Mouse (Mus musculus) heart, adult 2 months (tissue): Measurements from ENCODE around the gene 9230112D13Rik.

Source experiments
- CTCF ChIP-seq: fragments of 200-600 bp; IDR thresholded peaks from 2 replicates; pipeline ENCODE4 v1.8.1; 2022; ENCODE audit warnings: antibody characterized with exemption, mild to moderate bottlenecking, moderate library complexity
- EP300 ChIP-seq: fragments of 200-500 bp; IDR thresholded peaks from 2 replicates; pipeline ENCODE4 v1.6.1; 2011; ENCODE audit warnings: low read depth, low read length, control low read depth; ENCODE audit not compliant: insufficient read depth
- POLR2A ChIP-seq: fragments of 200-500 bp; IDR thresholded peaks from 2 replicates; pipeline ENCODE4 v1.6.1; 2011; ENCODE audit warnings: mild to moderate bottlenecking, low read depth, low read length, control low read depth; ENCODE audit not compliant: insufficient read depth

DNA sequence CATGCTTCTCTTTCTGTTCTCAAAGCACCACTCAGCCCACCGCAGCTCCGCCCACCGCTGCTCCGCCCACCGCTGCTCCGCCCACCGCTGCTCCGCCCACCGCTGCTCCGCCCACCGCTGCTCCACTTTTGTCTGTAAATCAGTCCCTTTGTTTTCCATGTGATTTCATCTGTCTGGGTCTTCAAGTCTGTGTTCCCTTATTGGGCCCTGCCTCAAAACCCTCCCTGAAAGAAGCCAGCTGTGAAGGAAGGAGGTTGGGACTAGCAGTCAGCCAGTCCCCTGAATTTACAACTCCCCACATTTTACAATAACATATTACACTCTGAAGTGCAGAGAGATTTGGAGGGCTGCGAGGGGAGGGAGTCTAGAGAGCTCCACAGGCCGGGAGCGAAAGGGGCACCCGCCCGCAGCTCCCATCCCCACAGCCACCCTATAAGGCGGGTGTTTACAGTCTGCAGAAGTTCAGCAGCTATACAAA, 18.1 kb upstream of the 9230112D13Rik start:
- TF ChIP-seq POLR2A (no peak), EP300 (no peak), CTCF (no peak)
